In genomic region chr11:103326950-103327349, GRCm38 (mm10) we compare ENCODE assay signal across 8 mouse cellular contexts. TPM values are rescaled to one million over a fixed set of nuclear protein-coding genes. Genes with fewer than 3 reads are reported as not detected.
A peak's percentile ranks its signal among the peaks of the same experiment; 100 is the strongest.
DNase-seq lines count a peak whose midpoint lies in the region; ATAC-seq and TF ChIP-seq lines count a peak whose summit lies in the region.

No protein-coding gene starts in this region.

- TF ChIP-seq CTCF in liver, adult 2 months (IDR thresholded peaks at IDR 0.05; ENCODE audit: low read depth, low read length) = peak; percentile 82

- peak; percentile 84 for DNase-seq in kidney, adult 18-20 months
- peak; percentile 88 for DNase-seq in adrenal gland, postnatal 10 days
- DNase-seq in embryonic facial prominence, embryonic 10.5 days (ENCODE audit: low spot score) = peak; percentile 80
- DNase-seq in liver, adult 2 months (ENCODE audit: extremely low read depth, low read depth, low spot score) = peak; percentile 16
- DNase-seq in ovary, postnatal 36 days (ENCODE audit: low spot score) = peak; percentile 57
- DNase-seq in thymus, postnatal 4 days = peak; percentile 95

- H3K9me3 ChIP-seq in kidney, embryonic 14.5 days (ENCODE audit: control insufficient read depth, low read length) = no peaks in the 10 kb centered on the region
- H3K9me3 ChIP-seq in embryonic facial prominence, embryonic 10.5 days = no peaks in the 10 kb centered on the region

- no peaks in the 10 kb centered on the region for H3K27me3 ChIP-seq in kidney, embryonic 14.5 days (ENCODE audit: control insufficient read depth, insufficient read depth, low read length)
- H3K27me3 ChIP-seq in embryonic facial prominence, embryonic 10.5 days (replicated peaks; ENCODE audit: low read depth, poor library complexity, severe bottlenecking) = peaks cover 21% of the 10 kb centered on the region
- H3K27me3 ChIP-seq in liver, adult 2 months (ENCODE audit: control insufficient read depth, insufficient read depth, low read length) = no peaks in the 10 kb centered on the region

- H3K4me3 ChIP-seq in kidney, embryonic 14.5 days (ENCODE audit: low read length) = no peak overlapping the region
- H3K4me3 ChIP-seq in embryonic facial prominence, embryonic 10.5 days = no peak overlapping the region
- no peak overlapping the region for H3K4me3 ChIP-seq in liver, adult 2 months (ENCODE audit: insufficient read depth, low read depth, low read length)

- H3K4me1 ChIP-seq in kidney, embryonic 14.5 days (ENCODE audit: control insufficient read depth, insufficient read depth, low read length) = 0 out of 2 replicates have a peak, but pooled peaks cover 3% of the 10 kb centered on the region
- peaks cover 12% of the 10 kb centered on the region for H3K4me1 ChIP-seq in embryonic facial prominence, embryonic 10.5 days
- H3K4me1 ChIP-seq in liver, adult 2 months (ENCODE audit: control insufficient read depth, insufficient read depth, low read length) = no peaks in the 10 kb centered on the region

- H3K36me3 ChIP-seq in kidney, embryonic 14.5 days (ENCODE audit: control insufficient read depth, insufficient read depth, low read length) = no peaks in the 10 kb centered on the region
- no peaks in the 10 kb centered on the region for H3K36me3 ChIP-seq in embryonic facial prominence, embryonic 10.5 days (replicated peaks)
- no peaks in the 10 kb centered on the region for H3K36me3 ChIP-seq in liver, adult 2 months (ENCODE audit: control insufficient read depth, insufficient read depth, low read length)

- no peak overlapping the region for H3K4me2 ChIP-seq in kidney, embryonic 14.5 days (replicated peaks; ENCODE audit: low read depth, low read length)

- TF ChIP-seq POLR2A in liver, adult 2 months (IDR thresholded peaks at IDR 0.05; ENCODE audit: extremely low read depth, insufficient read depth, low read length) = no peak

- H3K79me2 ChIP-seq in liver, adult 2 months (ENCODE audit: control insufficient read depth, insufficient read depth, low read length) = no peaks in the 10 kb centered on the region

- no peak for ATAC-seq in kidney, embryonic 14.5 days (ENCODE audit: low FRiP score, low TSS enrichment)
- ATAC-seq in inflammation-experienced regulatory T-cells, adult 6 months = peak; percentile 74

- no peak overlapping the region for H3K27ac ChIP-seq in kidney, embryonic 14.5 days (ENCODE audit: low read depth, low read length)
- H3K27ac ChIP-seq in embryonic facial prominence, embryonic 10.5 days (replicated peaks) = no peak overlapping the region
- H3K27ac ChIP-seq in liver, adult 2 months (replicated peaks; ENCODE audit: insufficient read depth, low read depth, low read length) = no peak overlapping the region

- no peak overlapping the region for H3K9ac ChIP-seq in kidney, embryonic 14.5 days (ENCODE audit: low read depth, low read length)
- no peak overlapping the region for H3K9ac ChIP-seq in liver, adult 2 months (ENCODE audit: low read depth, low read length)

- 15% methylated on average over 5 of the region's 5 CpGs for WGBS in kidney, embryonic 14.5 days
- WGBS in embryonic facial prominence, embryonic 10.5 days = 16% methylated on average over 5 of the region's 5 CpGs
- 18% methylated on average over 5 of the region's 5 CpGs for WGBS in liver, adult 2 months

RNA-seq across cellular contexts. Expression of gene Arhgap27, which starts 36.5 kb away (rescaled TPM):
- polyA plus RNA-seq in kidney, embryonic 14.5 days (2014; fragmentation: Nextera tagmentation; extraction: Ambion mirVana) = 11.7 and 15.6 TPM in 2 replicates
- total RNA-seq in adrenal gland, postnatal 10 days (2021) = 10 to 100 TPM; 23.1 to 24.5 TPM
- polyA plus RNA-seq in embryonic facial prominence, embryonic 10.5 days (2016; fragmentation: Nextera tagmentation; extraction: Ambion mirVana) = 5.3 and 5.8 TPM in 2 replicates
- polyA plus RNA-seq in inflammation-experienced regulatory T-cells, adult 6 months (2017; shearing (Covaris generic)) = 10 to 100 TPM; 22.2 to 27.8 (median 25.8) TPM
- total RNA-seq in liver, adult 2 months (2014; rRNA removed) = 0.55 and 1.2 TPM in 2 replicates
- polyA plus RNA-seq in liver, adult 2 months (2012; rRNA removed) = 1.6 and 3.0 TPM in 2 replicates

RNA-seq across cellular contexts. Expression of gene Map3k14, which starts 59.7 kb away (rescaled TPM):
- 3.3 and 4.8 TPM in 2 replicates for polyA plus RNA-seq in kidney, embryonic 14.5 days (2014; fragmentation: Nextera tagmentation; extraction: Ambion mirVana)
- 1 to 10 TPM; 5.2 to 6.9 TPM for total RNA-seq in adrenal gland, postnatal 10 days (2021)
- polyA plus RNA-seq in embryonic facial prominence, embryonic 10.5 days (2016; fragmentation: Nextera tagmentation; extraction: Ambion mirVana) = 3.1 and 3.2 TPM in 2 replicates
- polyA plus RNA-seq in inflammation-experienced regulatory T-cells, adult 6 months (2017; shearing (Covaris generic)) = 10 to 100 TPM; 19.9 to 41.4 (median 31.4) TPM
- total RNA-seq in liver, adult 2 months (2014; rRNA removed) = 1.4 and 2.2 TPM in 2 replicates
- 2.0 and 2.1 TPM in 2 replicates for polyA plus RNA-seq in liver, adult 2 months (2012; rRNA removed)

Comparison
In these comparisons a context has a peak if more than half of its experiments do, and no peak if none do; other contexts are left out.
1. DNase-seq: peak in every context shown above with its lines; median percentile 95 in thymus, postnatal 4 days; 88 in adrenal gland, postnatal 10 days; 84 in kidney, adult 18-20 months; 80 in embryonic facial prominence, embryonic 10.5 days; 57 in ovary, postnatal 36 days; 16 in liver, adult 2 months.